Mouse (Mus musculus): ENCODE results near the gene Alkbh4. TPM values are rescaled to one million over a fixed set of nuclear protein-coding genes. Genes with fewer than 3 reads are reported as not detected.

Gene Alkbh4
- total RNA-seq (2023; ENCODE audit: inconsistent age) = 12.0 to 14.7 TPM (median 12.5 TPM) in 4 replicates

GRCm38 (mm10) chr5:136135571-136136291 lies at the start of gene Alkbh4, which contains the start of gene Lrwd1:
Alkbh4 (plus strand) TSS chr5:136136146.
Lrwd1 (minus strand) TSS chr5:136136074.

DNA sequence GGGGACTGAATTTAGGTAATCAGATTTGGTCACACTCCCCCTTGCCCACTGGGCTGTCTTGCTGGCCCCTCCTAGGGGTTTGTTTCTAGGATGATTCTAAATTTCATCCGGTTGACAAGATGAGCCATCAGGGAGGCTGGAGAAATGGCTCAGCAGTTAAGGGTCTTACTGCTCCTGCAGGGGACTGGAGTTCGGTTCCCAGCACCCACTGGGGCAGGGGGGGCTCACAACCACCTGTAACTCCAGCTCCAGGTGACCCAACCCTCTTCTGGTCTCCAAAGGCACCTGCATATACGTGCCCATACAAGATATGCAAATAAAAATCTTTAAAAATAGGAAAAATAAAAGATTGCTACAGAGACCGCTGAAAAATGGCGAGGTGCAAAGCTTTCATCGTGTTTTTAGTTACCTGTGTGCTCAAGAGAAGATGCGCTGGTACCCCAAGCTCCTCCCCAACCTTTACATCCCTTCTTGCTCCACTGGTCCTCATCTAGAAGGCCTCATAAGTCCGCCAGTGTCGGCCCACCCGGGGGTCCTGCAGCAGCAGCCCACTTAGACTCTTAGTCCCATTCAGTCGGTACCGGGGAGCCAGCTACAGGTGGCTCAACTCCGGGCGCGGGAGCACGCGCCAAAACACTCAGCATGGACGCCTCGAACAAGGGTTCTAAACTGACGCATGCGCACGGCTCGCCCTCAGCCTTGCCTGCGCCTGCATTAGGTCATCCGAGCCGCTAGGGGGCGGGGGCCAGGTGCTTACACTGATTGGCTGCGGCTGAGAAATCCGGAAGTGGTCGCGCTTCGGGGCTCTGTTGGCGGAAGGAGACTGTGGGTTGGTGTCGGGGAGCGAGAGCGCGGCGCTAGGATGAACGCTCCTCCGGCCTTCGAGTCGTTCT lies 19.8 kb upstream of the Alkbh4 start, which contains the start of gene Polr2j:
Polr2j (plus strand) TSS at position 741 of the 893 bp plus-strand sequence.

GRCm38 (mm10) chr5:136170512-136171362 lies 34.8 kb downstream of the Alkbh4 start, which contains the start of gene Orai2:
Orai2 (minus strand) TSS chr5:136170713.

Other genes starting within 250 kb of the Alkbh4 start
- gene Hspb1, start 248.2 kb upstream of the Alkbh4 start, total RNA-seq (2023; ENCODE audit: inconsistent age) = 1.4 to 5.8 TPM (median 3.1 TPM) in 4 replicates
- 75.8 to 90.5 TPM (median 86.6 TPM) in 4 replicates for gene Ywhag, start 201.5 kb upstream of the Alkbh4 start, total RNA-seq (2023; ENCODE audit: inconsistent age)
- 0.58 to 1.0 TPM (median 0.72 TPM) in 3 of 4 replicates, not detected in the other for gene Ssc4d, start 161.6 kb upstream of the Alkbh4 start, total RNA-seq (2023; ENCODE audit: inconsistent age)
- not detected in 4 replicates for gene Zp3, start 156.0 kb upstream of the Alkbh4 start, total RNA-seq (2023; ENCODE audit: inconsistent age)
- gene Dtx2, start 141.3 kb upstream of the Alkbh4 start, total RNA-seq (2023; ENCODE audit: inconsistent age) = 32.4 to 36.4 TPM (median 34.3 TPM) in 4 replicates
- 0.29 to 0.83 TPM (median 0.63 TPM) in 4 replicates for gene Upk3b, start 97.7 kb upstream of the Alkbh4 start, total RNA-seq (2023; ENCODE audit: inconsistent age)
- not detected in 4 replicates for gene Upk3bl, start 81.7 kb upstream of the Alkbh4 start, total RNA-seq (2023; ENCODE audit: inconsistent age)
- gene Rasa4, start 52.2 kb upstream of the Alkbh4 start, total RNA-seq (2023; ENCODE audit: inconsistent age) = 14.2 to 20.5 TPM (median 19.1 TPM) in 4 replicates
- 57.3 to 80.7 TPM (median 72.8 TPM) in 4 replicates for gene Polr2j, start 19.5 kb upstream of the Alkbh4 start, total RNA-seq (2023; ENCODE audit: inconsistent age)
- gene Lrwd1, start 72 bp upstream of the Alkbh4 start, total RNA-seq (2023; ENCODE audit: inconsistent age) = 27.3 to 31.5 TPM (median 29.4 TPM) in 4 replicates
- gene Orai2, start 34.6 kb downstream of the Alkbh4 start, total RNA-seq (2023; ENCODE audit: inconsistent age) = 54.0 to 57.6 TPM (median 55.1 TPM) in 4 replicates
- 29.1 to 35.6 TPM (median 31.5 TPM) in 4 replicates for gene Prkrip1, start 62.8 kb downstream of the Alkbh4 start, total RNA-seq (2023; ENCODE audit: inconsistent age)
- gene Sh2b2, start 110.4 kb downstream of the Alkbh4 start, total RNA-seq (2023; ENCODE audit: inconsistent age) = 14.1 to 17.7 TPM (median 16.3 TPM) in 4 replicates

All from B cell, adult (primary cell).